Mouse (Mus musculus): ENCODE data around the gene Glmp. TPM values are rescaled to one million over a fixed set of nuclear protein-coding genes. Genes with fewer than 3 reads are reported as not detected.
"Not testable (repeated sequence)": the region's sequence is repeated elsewhere in the genome, so short reads cannot be mapped to it uniquely, and the experiment has no call there.

Glmp gene
- 82.0 and 181 TPM in 2 replicates for polyA plus RNA-seq (2012; rRNA removed)

- 0% methylated on average over 10 of the region's 10 CpGs for WGBS
- TF ChIP-seq POLR2A (IDR thresholded peaks at IDR 0.05; ENCODE audit: low read depth, low read length), result peak; percentile 35; the same call in 1 of the 2 replicates
- no peak for TF ChIP-seq CTCF (IDR thresholded peaks at IDR 0.05; ENCODE audit: extremely low read depth, insufficient read length, insufficient replicate concordance, low read depth, low read length)
- H3K36me3 ChIP-seq (ENCODE audit: control insufficient read depth, insufficient read depth, low read length), result peaks cover 35% of the 10 kb centered on the region
- no peak within 1 kb of the TSS for H3K27ac ChIP-seq (ENCODE audit: insufficient read depth, low read depth, low read length)
- H3K4me3 ChIP-seq (ENCODE audit: low read depth, low read length), result peak within 1 kb of the TSS; percentile 84
- peaks cover 7% of the 10 kb centered on the region; the same call in 1 of the 2 replicates for H3K4me1 ChIP-seq (ENCODE audit: control insufficient read depth, insufficient read depth, insufficient read length, low read length)
- H3K27me3 ChIP-seq (ENCODE audit: control insufficient read depth, insufficient read depth, low read length), result no peaks in the 10 kb centered on the region
Observed at GRCm38 (mm10) chr3:88324951-88325405, at the start of gene Glmp. Gene Glmp (plus strand): TSS chr3:88325023.

- H3K27me3 ChIP-seq (ENCODE audit: control insufficient read depth, insufficient read depth, low read length), result no peaks in the 10 kb centered on the region
- no peaks in the 10 kb centered on the region for H3K4me1 ChIP-seq (ENCODE audit: control insufficient read depth, insufficient read depth, insufficient read length, low read length)
- TF ChIP-seq CTCF (IDR thresholded peaks at IDR 0.05; ENCODE audit: extremely low read depth, insufficient read length, insufficient replicate concordance, low read depth, low read length), result no peak
- TF ChIP-seq POLR2A (IDR thresholded peaks at IDR 0.05; ENCODE audit: low read depth, low read length), result no peak
- H3K36me3 ChIP-seq (ENCODE audit: control insufficient read depth, insufficient read depth, low read length), result no peaks in the 10 kb centered on the region
- whole genome bisulfite sequencing, result 81% methylated on average over 2 of the region's 2 CpGs
- H3K27ac ChIP-seq (ENCODE audit: insufficient read depth, low read depth, low read length), result no peak overlapping the region
- no peak overlapping the region for H3K4me3 ChIP-seq (ENCODE audit: low read depth, low read length)
Observed at GRCm38 (mm10) chr3:88276121-88276520, 48.7 kb upstream of the Glmp start.

GRCm38 (mm10) chr3:88276529-88277143 is 48.2 kb upstream of the Glmp start:
- TF ChIP-seq CTCF (IDR thresholded peaks at IDR 0.05; ENCODE audit: extremely low read depth, insufficient read length, insufficient replicate concordance, low read depth, low read length) (peak; percentile 44; the same call in 1 of the 2 replicates), POLR2A (IDR thresholded peaks at IDR 0.05; ENCODE audit: low read depth, low read length) (no peak)
- 47% methylated on average over 7 of the region's 7 CpGs for WGBS
- Histone ChIP-seq H3K27ac (ENCODE audit: insufficient read depth, low read depth, low read length) (no peak overlapping the region), H3K27me3 (ENCODE audit: control insufficient read depth, insufficient read depth, low read length) (no peaks in the 10 kb centered on the region), H3K4me3 (ENCODE audit: low read depth, low read length) (no peak overlapping the region), H3K36me3 (ENCODE audit: control insufficient read depth, insufficient read depth, low read length) (no peaks in the 10 kb centered on the region), H3K4me1 (ENCODE audit: control insufficient read depth, insufficient read depth, insufficient read length, low read length) (no peaks in the 10 kb centered on the region)

- Histone ChIP-seq H3K27ac (ENCODE audit: insufficient read depth, low read depth, low read length) (no peak overlapping the region), H3K36me3 (ENCODE audit: control insufficient read depth, insufficient read depth, low read length) (no peaks in the 10 kb centered on the region), H3K4me3 (ENCODE audit: low read depth, low read length) (no peak overlapping the region), H3K27me3 (ENCODE audit: control insufficient read depth, insufficient read depth, low read length) (no peaks in the 10 kb centered on the region), H3K4me1 (ENCODE audit: control insufficient read depth, insufficient read depth, insufficient read length, low read length) (no peaks in the 10 kb centered on the region)
- no peak for TF ChIP-seq CTCF (IDR thresholded peaks at IDR 0.05; ENCODE audit: extremely low read depth, insufficient read length, insufficient replicate concordance, low read depth, low read length)
- TF ChIP-seq POLR2A (IDR thresholded peaks at IDR 0.05; ENCODE audit: low read depth, low read length), result no peak
- 91% methylated on average over 2 of the region's 2 CpGs for WGBS
Observed at GRCm38 (mm10) chr3:88280035-88280434, 44.8 kb upstream of the Glmp start.

- not testable (repeated sequence) for H3K27ac ChIP-seq (ENCODE audit: insufficient read depth, low read depth, low read length); H3K4me1 ChIP-seq (ENCODE audit: control insufficient read depth, insufficient read depth, insufficient read length, low read length); H3K36me3 ChIP-seq (ENCODE audit: control insufficient read depth, insufficient read depth, low read length); H3K27me3 ChIP-seq (ENCODE audit: control insufficient read depth, insufficient read depth, low read length); H3K4me3 ChIP-seq (ENCODE audit: low read depth, low read length)
- WGBS, result 79% methylated on average over 11 of the region's 11 CpGs
Observed at GRCm38 (mm10) chr3:88281141-88281916, 43.5 kb upstream of the Glmp start.

- not testable (repeated sequence) for H3K27me3 ChIP-seq (ENCODE audit: control insufficient read depth, insufficient read depth, low read length); H3K4me3 ChIP-seq (ENCODE audit: low read depth, low read length); H3K4me1 ChIP-seq (ENCODE audit: control insufficient read depth, insufficient read depth, insufficient read length, low read length); H3K36me3 ChIP-seq (ENCODE audit: control insufficient read depth, insufficient read depth, low read length); H3K27ac ChIP-seq (ENCODE audit: insufficient read depth, low read depth, low read length)
- WGBS, result 95% methylated on average over 14 of the region's 14 CpGs
Observed at GRCm38 (mm10) chr3:88284815-88285564, 39.8 kb upstream of the Glmp start.

- not testable (repeated sequence) for H3K4me1 ChIP-seq (ENCODE audit: control insufficient read depth, insufficient read depth, insufficient read length, low read length); H3K27ac ChIP-seq (ENCODE audit: insufficient read depth, low read depth, low read length); H3K27me3 ChIP-seq (ENCODE audit: control insufficient read depth, insufficient read depth, low read length); H3K4me3 ChIP-seq (ENCODE audit: low read depth, low read length); H3K36me3 ChIP-seq (ENCODE audit: control insufficient read depth, insufficient read depth, low read length)
- no CpG with 5 or more reads among the region's 2 CpGs for WGBS
Observed at GRCm38 (mm10) chr3:88285565-88285895, 39.3 kb upstream of the Glmp start.
